Comparison of ENCODE assay signal across 8 mouse cellular contexts in genomic region chr13:106715771-106716170, GRCm38 (mm10).
DNase-seq lines count a peak whose midpoint lies in the region; ATAC-seq lines count a peak whose summit lies in the region.

No protein-coding gene starts in this region.

- no peak overlapping the region for H3K27ac ChIP-seq in forebrain, embryonic 12.5 days
- H3K27ac ChIP-seq in forebrain, embryonic 11.5 days (ENCODE audit: low read depth, low read length): no peak overlapping the region
- H3K27ac ChIP-seq in lung, embryonic 16.5 days (ENCODE audit: low read length): no peak overlapping the region

- H3K4me2 ChIP-seq in forebrain, embryonic 12.5 days: no peak overlapping the region
- H3K4me2 ChIP-seq in forebrain, embryonic 11.5 days (ENCODE audit: low read depth, low read length, severe bottlenecking): no peak overlapping the region
- H3K4me2 ChIP-seq in lung, embryonic 16.5 days (ENCODE audit: low read depth, low read length): no peak overlapping the region

- no peak for DNase-seq in forebrain, embryonic 11.5 days (ENCODE audit: low spot score)
- DNase-seq in lung, adult 18-20 months: no peak
- peak; percentile 11 for DNase-seq in c-Kit-negative CD71-positive TER-119-positive erythroid progenitor cells, embryonic 14.5 days (ENCODE audit: low read depth, low spot score)
- peak; percentile 53 for DNase-seq in kidney, postnatal 10 days
- DNase-seq in splenic B cell, adult 2 months (ENCODE audit: low read depth, low spot score): peak; percentile 52
- DNase-seq in cerebellum, adult 11-12 months: no peak

- WGBS in forebrain, embryonic 12.5 days: 52% methylated on average over 2 of the region's 2 CpGs
- WGBS in forebrain, embryonic 11.5 days: 64% methylated on average over 2 of the region's 2 CpGs
- WGBS in lung, embryonic 16.5 days: 38% methylated on average over 2 of the region's 2 CpGs

- H3K4me3 ChIP-seq in forebrain, embryonic 12.5 days (replicated peaks): no peak overlapping the region
- H3K4me3 ChIP-seq in forebrain, embryonic 11.5 days (ENCODE audit: low read depth, low read length): no peak overlapping the region
- H3K4me3 ChIP-seq in lung, embryonic 16.5 days (ENCODE audit: low read length): no peak overlapping the region

- H3K9me3 ChIP-seq in forebrain, embryonic 12.5 days: no peaks in the 10 kb centered on the region
- no peaks in the 10 kb centered on the region for H3K9me3 ChIP-seq in forebrain, embryonic 11.5 days (ENCODE audit: control insufficient read depth, low read length)
- no peaks in the 10 kb centered on the region for H3K9me3 ChIP-seq in lung, embryonic 16.5 days (ENCODE audit: control insufficient read depth, low read length)

- H3K36me3 ChIP-seq in forebrain, embryonic 12.5 days (replicated peaks): no peaks in the 10 kb centered on the region
- H3K36me3 ChIP-seq in forebrain, embryonic 11.5 days (ENCODE audit: control insufficient read depth, insufficient read depth, low read length): no peaks in the 10 kb centered on the region
- no peaks in the 10 kb centered on the region for H3K36me3 ChIP-seq in lung, embryonic 16.5 days (ENCODE audit: control insufficient read depth, insufficient read depth, low read length)
- no peaks in the 10 kb centered on the region for H3K36me3 ChIP-seq in splenic B cell, adult 2 months (ENCODE audit: control insufficient read depth, insufficient read depth, low read length, poor library complexity, severe bottlenecking)

- no peak overlapping the region for H3K9ac ChIP-seq in forebrain, embryonic 12.5 days
- H3K9ac ChIP-seq in forebrain, embryonic 11.5 days (ENCODE audit: low read length): no peak overlapping the region
- H3K9ac ChIP-seq in lung, embryonic 16.5 days (ENCODE audit: low read length): no peak overlapping the region

- ATAC-seq in forebrain, embryonic 12.5 days (ENCODE audit: low FRiP score): peak; percentile 51; the same call in 1 of the 2 replicates
- ATAC-seq in forebrain, embryonic 11.5 days (replicated peaks; ENCODE audit: low FRiP score): no peak
- ATAC-seq in lung, embryonic 16.5 days (ENCODE audit: low read depth): 0 out of 2 replicates have a peak, but pooled peaks have one; percentile 43

- H3K4me1 ChIP-seq in forebrain, embryonic 12.5 days: no peaks in the 10 kb centered on the region
- no peaks in the 10 kb centered on the region for H3K4me1 ChIP-seq in forebrain, embryonic 11.5 days (replicated peaks; ENCODE audit: control insufficient read depth, insufficient read depth, low read length)
- H3K4me1 ChIP-seq in lung, embryonic 16.5 days (replicated peaks; ENCODE audit: control insufficient read depth, insufficient read depth, low read length): no peaks in the 10 kb centered on the region

- H3K27me3 ChIP-seq in forebrain, embryonic 12.5 days: no peaks in the 10 kb centered on the region
- H3K27me3 ChIP-seq in forebrain, embryonic 11.5 days (ENCODE audit: control insufficient read depth, insufficient read depth, low read length): no peaks in the 10 kb centered on the region
- no peaks in the 10 kb centered on the region for H3K27me3 ChIP-seq in lung, embryonic 16.5 days (ENCODE audit: control insufficient read depth, insufficient read depth, low read depth, low read length)
- H3K27me3 ChIP-seq in splenic B cell, adult 2 months (ENCODE audit: control insufficient read depth, insufficient read depth, low read length, poor library complexity, severe bottlenecking): no peaks in the 10 kb centered on the region

Comparison
In these comparisons a context has a peak if more than half of its experiments do, and no peak if none do; other contexts are left out.
1. DNase-seq: peak in c-Kit-negative CD71-positive TER-119-positive erythroid progenitor cells, embryonic 14.5 days (single experiment), kidney, postnatal 10 days (single experiment) and splenic B cell, adult 2 months (single experiment); none in forebrain, embryonic 11.5 days (single experiment), lung, adult 18-20 months (0 of 2) and cerebellum, adult 11-12 months (single experiment).